Mouse (Mus musculus): ENCODE data around the gene Zmym5. TPM values are rescaled to one million over a fixed set of nuclear protein-coding genes. Genes with fewer than 3 reads are reported as not detected.
"Not testable (repeated sequence)": the region's sequence is repeated elsewhere in the genome, so short reads cannot be mapped to it uniquely, and the experiment has no call there.

Gene Zmym5
- total RNA-seq, 2 experiments from 2014 or later: 23.9 to 26.5 TPM

DNA sequence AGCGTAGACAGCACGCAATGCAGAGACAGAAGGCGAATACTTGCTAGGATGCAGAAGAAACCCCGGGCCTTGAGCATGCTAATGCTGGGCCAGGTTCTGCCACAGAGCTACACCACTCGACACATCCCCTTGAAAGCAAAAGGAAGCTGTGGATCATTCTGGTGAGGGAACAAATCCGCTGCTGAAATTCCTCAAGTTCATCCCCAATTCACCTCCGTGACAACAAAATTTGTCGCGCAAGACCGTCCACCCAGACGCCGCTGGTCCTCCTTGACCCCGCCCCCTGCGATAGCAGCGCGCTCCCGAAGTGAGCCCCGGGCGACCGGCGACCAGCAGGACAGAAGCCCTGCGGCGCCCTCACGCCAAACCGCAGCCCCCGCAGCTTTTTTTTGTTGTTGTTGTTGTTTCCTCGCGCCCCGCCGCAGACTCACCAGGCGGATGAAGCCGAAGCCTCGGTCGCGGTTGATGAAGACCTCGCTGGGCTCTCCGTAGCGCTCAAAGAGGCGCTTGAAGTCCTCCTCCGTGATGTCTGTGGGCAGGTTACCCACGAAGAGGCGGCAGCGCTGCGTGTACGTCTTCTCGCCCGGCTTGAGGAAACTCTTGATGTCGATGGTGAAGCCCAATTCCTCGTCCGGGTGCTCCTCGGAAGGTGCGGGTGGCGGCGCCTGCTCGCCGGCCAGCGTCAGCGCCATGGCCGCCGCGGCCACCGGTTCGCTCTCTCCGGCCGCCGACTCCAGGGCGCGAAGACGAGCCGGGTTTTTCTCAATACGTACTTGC lies 34.0 kb downstream of the Zmym5 start:
- peak; percentile 70 to 78 for DNase-seq
- intact Hi-C loops (cut with DNase I): loop anchor here (2.0 to 10.0 kb wide), 4 partner anchors 35 to 203 kb away; partner anchors contain the start of genes Cenpj, Mphosph8, Parp4 and Zmym2

DNA sequence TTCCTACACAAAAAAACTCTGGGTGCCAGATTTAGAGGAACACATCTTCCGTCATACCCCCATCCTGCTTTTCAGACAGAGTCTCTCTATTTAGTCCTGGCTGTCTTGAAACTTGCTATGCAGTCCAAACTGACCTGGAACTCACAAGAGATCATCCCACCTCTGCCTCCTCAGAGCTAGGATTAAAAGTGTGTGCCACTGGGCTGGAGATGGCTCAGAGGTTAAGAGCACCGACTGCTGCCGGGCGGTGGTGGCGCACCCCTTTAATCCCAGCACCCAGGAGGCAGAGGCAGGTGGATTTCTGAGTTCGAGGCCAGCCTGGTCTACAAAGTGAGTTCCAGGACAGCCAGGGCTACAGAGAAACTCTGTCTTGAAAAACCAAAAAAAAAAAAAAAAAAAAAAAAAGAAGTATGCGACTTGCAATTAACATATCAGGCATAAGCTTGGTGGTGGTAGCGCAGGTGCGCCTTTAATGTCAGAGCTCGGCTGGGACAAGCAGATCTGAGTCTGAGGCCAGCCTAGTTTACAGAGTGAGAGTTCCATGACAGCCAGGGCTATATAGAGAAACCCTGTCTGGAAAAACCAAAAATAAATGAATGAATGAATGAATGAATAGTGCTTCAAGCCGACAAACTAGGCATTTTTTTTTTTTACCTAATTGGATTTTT lies 34.8 kb downstream of the Zmym5 start:
- intact Hi-C loops (cut with DNase I): loop anchor here (5.0 to 10.0 kb wide), 3 partner anchors 109 to 202 kb away; partner anchors contain the start of genes Cenpj, Mphosph8, Parp4 and Zmym2
- DNase-seq: no peak

DNA sequence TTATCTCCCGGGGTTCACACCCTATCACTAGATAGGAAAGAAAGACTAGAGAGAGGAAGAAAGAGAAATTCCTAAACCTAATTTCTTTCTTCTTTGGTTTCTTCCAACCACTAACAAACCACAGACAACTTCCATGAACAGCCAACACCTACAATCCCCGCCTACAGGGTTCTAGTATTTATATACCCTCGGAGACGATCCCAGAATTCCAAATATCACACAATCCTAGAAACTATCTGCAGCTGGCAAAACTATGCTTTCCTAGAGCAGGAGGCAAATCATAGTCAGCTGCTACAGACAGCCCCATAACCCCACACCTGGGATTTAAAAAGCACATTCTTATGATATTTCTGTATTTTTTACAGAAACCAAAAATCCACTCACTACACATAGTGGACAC lies 36.1 kb downstream of the Zmym5 start:
- DNase-seq: no peak
- intact Hi-C loops (cut with DNase I): loop anchor here (5.0 to 10.0 kb wide), 3 partner anchors 108 to 201 kb away; partner anchors contain the start of genes Cenpj, Mphosph8, Parp4 and Zmym2

DNA sequence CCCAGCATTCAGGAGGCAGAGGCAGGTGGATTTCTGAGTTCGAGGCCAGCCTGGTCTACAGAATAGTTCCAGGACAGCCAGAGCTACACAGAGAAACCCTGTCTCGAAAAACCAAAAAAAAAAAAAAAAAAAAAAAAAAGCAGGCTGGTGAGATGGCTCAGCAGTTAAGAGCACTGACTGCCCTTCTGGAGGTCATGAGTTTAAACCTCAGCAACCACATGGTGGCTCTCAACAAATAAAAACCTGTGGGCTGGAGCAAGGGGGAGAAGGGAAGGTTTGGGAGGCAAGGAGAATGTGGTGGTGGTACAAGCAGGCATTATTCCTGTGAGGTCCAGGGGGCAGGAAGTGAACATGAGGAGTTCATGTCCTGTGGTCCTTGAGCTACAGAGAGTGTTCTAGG lies 45.1 kb downstream of the Zmym5 start:
- intact Hi-C loops (cut with DNase I); DNase-seq: not testable (repeated sequence)

DNA sequence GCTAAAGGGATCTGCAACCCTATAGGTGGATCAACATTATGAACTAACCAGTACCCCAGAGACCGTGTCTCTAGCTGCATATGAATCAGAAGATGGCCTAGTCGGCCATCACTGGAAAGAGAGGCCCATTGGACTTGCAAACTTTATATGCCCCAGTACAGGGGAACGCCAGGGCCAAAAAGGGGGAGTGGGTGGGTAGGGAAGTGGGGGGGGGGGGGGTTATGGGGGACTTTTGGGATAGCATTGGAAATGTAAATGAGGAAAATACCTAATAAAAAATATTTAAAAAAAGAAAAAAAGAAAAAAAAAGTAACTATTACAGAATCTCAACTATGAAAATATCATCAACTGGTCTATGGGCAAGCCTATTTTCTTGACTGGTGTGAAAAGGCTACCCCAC lies 46.4 kb downstream of the Zmym5 start:
- intact Hi-C loops (cut with DNase I); DNase-seq: not testable (repeated sequence)

DNA sequence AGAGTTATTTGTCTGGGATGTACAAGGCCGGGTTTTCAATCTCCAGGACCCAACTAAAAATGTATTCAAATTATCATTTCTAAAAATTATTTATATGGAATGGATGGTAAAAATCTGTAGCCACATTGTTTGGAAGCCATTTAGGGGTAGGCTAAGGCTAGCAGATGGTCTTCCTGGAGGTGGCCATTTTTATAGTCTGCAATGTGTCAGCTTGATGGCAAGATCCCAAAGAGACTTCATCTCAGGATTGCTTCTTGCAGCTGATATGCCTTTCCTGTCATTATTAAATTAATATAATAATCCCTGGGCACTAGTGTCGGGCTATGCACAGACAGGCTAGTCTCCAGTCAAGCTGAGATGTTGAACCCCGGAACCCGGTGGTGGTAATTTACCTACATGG lies 60.2 kb downstream of the Zmym5 start:
- intact Hi-C loops (cut with DNase I): no loop called here
- DNase-seq: no peak

Other genes with a start within 250 kb of the Zmym5 start
- 1 to 10 TPM; 2.5 to 3.1 TPM for gene Cenpj, start 236.3 kb downstream of the Zmym5 start, total RNA-seq (2021)
- 10 to 100 TPM; 27.9 to 31.1 TPM for gene Parp4, start 236.1 kb downstream of the Zmym5 start, total RNA-seq (2021)
- 10 to 100 TPM; 21.7 to 31.8 TPM for gene Mphosph8, start 143.5 kb downstream of the Zmym5 start, total RNA-seq (2021)
- gene Pspc1, start 33.4 kb downstream of the Zmym5 start, total RNA-seq (2021): 10 to 100 TPM; 14.9 to 16.2 TPM
- 10 to 100 TPM; 33.3 to 42.0 TPM for gene Zmym2, start 74.9 kb upstream of the Zmym5 start, total RNA-seq (2021)
- 10 to 100 TPM; 14.8 to 18.4 TPM for gene Gja3, start 246.4 kb upstream of the Zmym5 start, total RNA-seq (2021)

Data from heart, postnatal 36 days (tissue).